Mouse (Mus musculus) inflammation-experienced regulatory T-cells (primary cell): ENCODE results near the gene Gm49333. TPM values are rescaled to one million over a fixed set of nuclear protein-coding genes. Genes with fewer than 3 reads are reported as not detected.

Experiments used
- polyA plus RNA-seq, 2 experiments: library from polyadenylated mRNA; unstranded; fragments of 100-300 nt; shearing (Covaris generic); gene quantifications; one replicate each; pipeline ENCODE4 v1.2.1; 2017

The Gm49333 gene
- polyA plus RNA-seq = not detected

DNA sequence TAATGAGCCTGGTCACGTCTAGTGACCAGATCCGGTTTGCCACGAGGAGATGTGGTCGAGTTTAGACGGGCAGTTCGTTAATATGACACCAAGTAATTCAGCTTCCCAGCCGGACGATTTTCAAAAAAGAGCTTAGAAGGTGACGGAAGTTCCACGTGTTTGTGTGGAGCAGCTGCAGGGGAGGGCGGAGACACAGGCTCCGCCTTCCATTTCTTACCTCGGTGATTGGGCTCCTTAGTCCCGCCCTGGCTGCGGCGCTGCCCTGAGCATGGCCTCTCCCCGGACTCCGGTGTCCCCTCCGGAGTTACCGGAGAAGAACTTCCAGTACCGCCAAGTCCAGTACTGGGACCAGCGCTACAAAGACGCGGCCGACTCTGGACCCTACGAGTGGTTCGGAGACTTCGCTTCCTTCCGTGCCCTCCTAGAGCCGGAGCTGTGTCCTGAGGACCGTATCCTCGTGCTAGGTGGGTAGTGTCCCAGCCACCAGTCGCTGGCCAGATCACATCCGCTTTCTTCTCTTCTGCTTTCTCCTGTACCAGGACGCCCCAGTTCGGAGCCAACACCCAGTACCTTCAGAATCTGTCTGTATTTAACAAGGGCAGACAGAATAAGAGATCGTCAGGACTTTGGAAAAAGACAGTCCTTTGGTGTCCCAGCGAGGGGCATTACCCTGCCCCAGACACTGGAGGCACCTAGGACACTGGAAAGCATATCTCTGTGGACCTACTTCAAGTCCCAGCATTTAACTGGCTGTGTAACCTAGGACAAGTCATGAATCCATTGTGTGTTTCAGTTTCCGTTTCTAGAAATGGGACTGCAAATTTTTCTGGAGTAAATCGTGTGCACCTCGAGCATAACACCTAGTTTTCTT is at the start of gene Gm49333, which contains the start of the genes Eef1akmt4 and Alg3:
Gene Gm49333, plus strand, starts transcription at position 254 of the 871 bp plus-strand sequence.
Gene Eef1akmt4, plus strand, starts transcription at position 237 of the 871 bp plus-strand sequence.
Gene Alg3, minus strand, starts transcription at position 379 of the 871 bp plus-strand sequence.

DNA sequence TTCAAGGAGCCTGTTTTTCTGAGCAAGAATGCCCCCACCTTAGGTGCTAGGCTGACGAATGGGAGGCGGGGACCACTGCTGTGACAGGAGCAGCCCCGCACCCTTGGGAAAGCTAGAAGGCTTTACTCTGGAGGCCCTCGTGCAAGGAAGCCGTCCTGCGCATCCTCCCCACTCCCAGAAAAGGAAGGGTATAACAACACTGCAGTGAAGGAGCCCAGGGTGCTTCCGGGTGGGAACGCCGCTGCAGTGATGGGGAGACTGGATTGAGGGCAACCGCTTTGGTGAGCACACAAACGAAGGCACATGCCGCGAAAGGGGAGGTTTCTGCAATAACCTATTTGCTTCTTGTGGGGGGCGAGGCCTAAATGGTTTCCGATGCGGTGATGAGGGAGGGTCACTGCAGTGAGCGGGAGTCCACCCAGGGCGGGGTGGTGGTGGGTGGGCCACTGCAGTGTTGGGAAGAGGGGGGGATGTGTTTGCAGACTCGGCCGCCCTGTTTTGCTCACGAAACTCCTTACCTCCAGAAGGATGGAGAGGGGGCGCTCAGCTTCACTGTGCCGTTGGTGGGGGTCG is 22.0 kb upstream of the Gm49333 start, which contains the start of gene Vwa5b2:
Gene Vwa5b2, plus strand, starts transcription at position 106 of the 573 bp plus-strand sequence.

DNA sequence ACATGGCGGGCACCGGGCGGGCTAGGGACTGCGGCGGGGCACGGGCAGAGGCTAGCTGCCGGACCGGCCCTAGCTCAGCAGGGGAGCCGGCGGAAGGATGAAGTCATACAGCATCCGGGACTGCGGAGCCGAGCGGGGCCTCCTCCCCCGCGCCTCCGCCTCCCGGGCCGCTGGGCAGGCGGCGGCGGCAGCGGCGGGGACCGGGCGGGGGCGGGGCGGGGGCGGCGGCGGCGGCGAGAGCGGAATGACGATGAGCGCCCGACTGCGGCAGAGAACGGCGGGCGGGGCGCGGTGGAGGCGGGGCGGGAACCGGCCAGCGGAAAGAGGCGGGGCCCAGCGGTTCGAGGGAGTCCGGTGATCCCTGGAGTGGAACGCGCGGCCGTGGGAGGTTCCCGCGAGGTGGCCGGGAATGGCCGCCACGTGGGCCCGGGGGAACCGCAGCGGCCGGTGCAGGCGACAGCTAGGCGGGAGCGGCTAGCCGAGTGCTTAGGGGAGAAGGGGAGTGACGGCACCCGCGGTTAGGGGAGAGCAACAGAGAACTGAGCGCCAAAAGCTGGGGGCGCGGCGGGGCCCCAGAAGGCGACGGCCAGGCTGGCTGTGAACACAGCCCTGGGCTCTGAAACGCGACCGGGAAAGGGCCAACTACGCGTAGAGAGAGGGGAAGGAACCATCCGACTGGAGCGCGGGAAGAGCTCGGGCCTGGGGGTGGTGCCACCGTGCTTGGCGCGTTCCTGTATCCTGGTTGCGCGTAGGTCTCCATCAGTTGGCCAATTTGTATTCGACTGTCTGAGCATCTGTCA is 10.0 kb downstream of the Gm49333 start, which contains the start of gene Camk2n2:
Gene Camk2n2, minus strand, starts transcription at position 97 of the 800 bp plus-strand sequence.

DNA sequence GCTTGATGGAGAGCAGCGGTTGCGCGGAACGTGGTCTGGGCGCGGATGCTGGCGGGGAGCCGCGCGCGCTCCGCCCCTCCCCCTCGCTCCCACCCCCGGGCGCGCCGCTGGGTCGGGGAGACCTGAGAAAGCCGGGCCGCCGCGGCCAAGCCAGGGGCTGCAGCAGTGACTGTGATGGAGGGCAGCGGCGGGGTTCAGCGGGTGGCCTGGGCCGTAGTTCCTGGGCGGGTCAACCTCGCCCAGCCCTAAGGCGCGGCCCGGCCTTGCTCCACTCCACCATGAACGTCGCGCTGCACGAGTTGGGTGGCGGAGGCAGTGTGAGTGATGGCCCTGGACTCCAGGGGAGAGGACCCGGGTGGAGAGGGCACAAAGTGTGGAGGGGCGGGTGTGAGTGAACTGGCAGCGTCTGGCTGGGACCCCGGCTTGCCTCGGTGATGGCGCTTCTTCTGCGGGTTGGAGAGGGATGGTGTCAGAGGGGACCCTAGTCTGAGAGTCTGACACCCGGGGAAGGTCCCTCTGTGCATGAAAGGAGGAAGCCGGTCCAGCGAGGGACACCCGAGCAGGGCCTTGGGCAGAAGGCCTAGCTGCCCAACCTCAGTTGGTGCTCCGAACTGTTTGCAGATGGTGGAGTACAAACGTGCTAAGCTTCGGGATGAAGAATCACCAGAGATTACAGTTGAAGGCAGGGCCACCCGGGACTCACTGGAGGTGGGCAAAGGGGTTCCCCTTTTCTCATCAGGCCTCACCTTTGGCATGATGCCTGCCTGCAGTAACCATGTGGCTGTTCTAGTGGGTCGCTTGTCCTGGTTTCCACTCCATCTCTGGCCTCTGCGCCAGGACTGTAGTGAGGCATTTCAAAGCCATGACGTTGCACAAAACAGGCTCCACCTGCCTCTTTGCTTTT is 18.6 kb downstream of the Gm49333 start, which contains the start of gene Ece2:
Gene Ece2, plus strand, starts transcription at position 98 of the 904 bp plus-strand sequence.

DNA sequence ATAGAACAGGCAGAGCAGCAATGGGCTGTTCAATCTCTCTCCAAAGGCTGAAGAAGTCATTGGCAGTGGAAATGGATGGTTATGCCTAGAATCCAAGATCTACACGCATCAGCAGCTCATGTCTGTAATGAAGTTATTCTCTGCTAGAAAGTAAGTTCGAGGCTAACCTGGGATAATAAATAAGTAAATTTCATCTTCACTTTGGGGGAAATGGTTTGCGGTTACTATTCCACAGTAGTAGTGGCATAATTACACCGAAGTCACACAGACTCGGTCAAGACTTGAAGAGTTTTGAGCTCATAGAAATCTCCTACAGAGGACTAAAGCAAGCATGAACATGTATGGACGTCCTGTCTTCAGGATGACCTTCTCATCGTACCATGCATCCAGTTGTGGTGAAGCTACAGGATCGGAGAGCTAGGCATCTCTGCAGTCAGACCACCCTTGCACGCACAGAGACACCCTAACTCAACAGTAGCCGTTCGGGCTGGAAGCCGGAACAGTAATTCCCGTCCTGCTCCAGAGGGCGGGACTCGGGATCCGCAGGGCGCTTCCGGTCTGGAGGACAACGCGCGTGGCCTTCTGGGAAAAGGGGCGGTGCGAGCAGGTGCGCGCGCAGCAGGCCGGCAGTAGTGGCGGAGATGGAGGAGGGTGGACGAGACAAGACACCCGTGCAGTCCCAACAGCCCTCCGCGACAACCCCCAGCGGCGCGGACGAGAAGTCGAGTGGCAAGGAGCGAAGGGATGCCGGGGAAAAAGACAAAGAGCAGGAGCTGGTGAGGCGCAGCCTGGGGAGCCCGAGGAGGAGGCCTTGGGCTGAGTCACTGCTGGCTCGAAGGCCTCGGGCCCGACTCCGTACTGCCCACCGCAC is 39.9 kb downstream of the Gm49333 start, which contains the start of gene Psmd2:
Gene Psmd2, plus strand, starts transcription at position 577 of the 871 bp plus-strand sequence.

DNA sequence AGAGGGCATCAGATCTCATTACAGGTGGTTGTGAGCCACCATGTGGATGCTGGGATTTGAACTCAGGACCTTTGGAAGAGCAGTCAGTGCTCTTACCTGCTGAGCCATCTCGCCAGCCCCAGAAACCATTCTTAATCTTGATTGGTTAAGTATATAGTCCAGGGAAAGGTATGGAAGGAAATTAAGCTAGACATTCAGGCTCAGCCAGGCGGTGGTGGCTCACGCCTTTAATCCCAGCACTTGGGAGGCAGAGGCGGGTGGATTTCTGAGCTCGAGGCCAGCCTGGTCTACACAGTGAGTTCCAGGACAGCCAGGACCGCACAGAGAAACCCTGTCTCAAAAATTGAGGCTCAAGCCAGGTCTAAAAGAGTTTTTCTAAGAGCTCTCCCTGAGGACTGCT is 56.6 kb downstream of the Gm49333 start, which contains the start of gene Eif4g1:
Gene Eif4g1, plus strand, starts transcription at position 301 of the 400 bp plus-strand sequence.

DNA sequence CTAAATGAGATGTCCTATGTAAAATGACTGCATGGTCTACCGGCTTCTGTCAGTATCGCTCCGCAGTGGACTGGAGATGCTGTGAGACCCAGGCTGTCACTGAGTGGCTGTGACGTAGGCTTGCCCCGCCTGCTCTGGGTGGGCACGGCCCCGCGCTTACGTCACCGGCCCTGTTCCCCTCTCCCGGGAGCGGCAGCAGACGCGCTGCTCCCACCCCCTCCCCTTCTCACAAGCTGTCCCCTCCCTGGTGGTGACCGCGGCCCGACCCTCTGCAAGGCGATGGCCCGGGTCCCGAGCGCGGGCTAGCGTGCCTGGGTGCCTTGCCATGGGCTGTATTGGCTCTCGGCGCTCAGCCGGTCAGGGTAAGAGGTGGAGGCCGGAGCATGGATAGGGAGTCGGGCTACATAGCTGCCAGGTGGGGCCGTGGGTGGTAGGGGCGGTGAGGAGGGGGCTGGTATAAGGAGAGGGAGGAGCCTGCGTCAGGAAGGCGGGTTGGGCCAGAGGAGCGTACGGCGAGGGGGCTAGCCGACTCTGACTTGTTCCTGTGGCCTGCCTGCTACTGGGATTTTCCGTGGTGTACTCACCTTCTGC is 81.8 kb downstream of the Gm49333 start, which contains the start of gene Fam131a:
Gene Fam131a, plus strand, starts transcription at position 131 of the 591 bp plus-strand sequence.

Other genes starting within 250 kb of the Gm49333 start
- gene Abcc5, start 185.2 kb upstream of the Gm49333 start, polyA plus RNA-seq = 10 to 100 TPM; 27.0 to 32.6 TPM
- gene Eif2b5, start 112.8 kb upstream of the Gm49333 start, polyA plus RNA-seq = 10 to 100 TPM; 70.2 to 83.7 TPM
- 10 to 100 TPM; 24.1 to 26.7 TPM for gene Dvl3, start 94.6 kb upstream of the Gm49333 start, polyA plus RNA-seq
- gene Ap2m1, start 76.1 kb upstream of the Gm49333 start, polyA plus RNA-seq = 100 to 1,000 TPM; 385 to 421 TPM
- gene Abcf3, start 63.0 kb upstream of the Gm49333 start, polyA plus RNA-seq = 100 to 1,000 TPM in 1 of 2 experiments, 10 to 100 TPM in 1; 65.1 to 102 TPM
- gene Vwa5b2, start 22.1 kb upstream of the Gm49333 start, polyA plus RNA-seq = 1 to 10 TPM in 1 of 2 experiments, under 1 TPM in 1; 0.08 to 2.4 TPM
- 10 to 100 TPM; 16.1 to 20.0 TPM for gene Eef1akmt4, start within 50 bp of the Gm49333 start, polyA plus RNA-seq
- gene Alg3, start 125 bp downstream of the Gm49333 start, polyA plus RNA-seq = 10 to 100 TPM; 39.7 to 42.7 TPM
- gene Camk2n2, start 9.7 kb downstream of the Gm49333 start, polyA plus RNA-seq = under 1 TPM; 0.29 to 0.84 TPM
- not detected for gene Ece2, start 18.2 kb downstream of the Gm49333 start, polyA plus RNA-seq
- gene Psmd2, start 40.0 kb downstream of the Gm49333 start, polyA plus RNA-seq = 100 to 1,000 TPM; 221 to 235 TPM
- gene Eif4g1, start 56.7 kb downstream of the Gm49333 start, polyA plus RNA-seq = 100 to 1,000 TPM; 104 to 132 TPM
- gene Fam131a, start 81.6 kb downstream of the Gm49333 start, polyA plus RNA-seq = 1 to 10 TPM; 1.3 to 3.9 TPM
- gene Polr2h, start 106.1 kb downstream of the Gm49333 start, polyA plus RNA-seq = 10 to 100 TPM; 50.7 to 72.0 TPM
- 1 to 10 TPM; 2.7 to 3.5 TPM for gene Clcn2, start 106.1 kb downstream of the Gm49333 start, polyA plus RNA-seq
- not detected for gene Chrd, start 121.5 kb downstream of the Gm49333 start, polyA plus RNA-seq
- gene Thpo, start 122.9 kb downstream of the Gm49333 start, polyA plus RNA-seq = under 1 TPM in 1 of 2 experiments, not detected in 1; 0.11 TPM